Mouse (Mus musculus): ENCODE data around the gene Gpn1. TPM values are rescaled to one million over a fixed set of nuclear protein-coding genes. Genes with fewer than 3 reads are reported as not detected.
A peak's percentile ranks its signal among the peaks of the same experiment; 100 is the strongest.

Gpn1 gene
- polyA plus RNA-seq, 1 experiment from 2014 or later: 92.1 TPM

- H3K4me2 ChIP-seq (ENCODE audit: low read length): no peak within 1 kb of the TSS
- H3K27ac ChIP-seq (ENCODE audit: low read depth, low read length): no peak within 1 kb of the TSS
- H3K4me3 ChIP-seq (ENCODE audit: low read length): no peak within 1 kb of the TSS
- WGBS: 96% methylated on average over 3 of the region's 3 CpGs
- peaks cover 12% of the 10 kb centered on the region for H3K36me3 ChIP-seq (ENCODE audit: control insufficient read depth, insufficient read depth, low read length)
- no peak for ATAC-seq
- no peaks in the 10 kb centered on the region for H3K27me3 ChIP-seq (replicated peaks; ENCODE audit: control insufficient read depth, insufficient read depth, low read length)
- no peaks in the 10 kb centered on the region for H3K9me3 ChIP-seq (ENCODE audit: control insufficient read depth, low read length)
- no peaks in the 10 kb centered on the region for H3K4me1 ChIP-seq (ENCODE audit: control insufficient read depth, insufficient read depth, low read depth, low read length)
- no peak within 1 kb of the TSS for H3K9ac ChIP-seq (ENCODE audit: low read depth, low read length)
These were observed 9.1 kb upstream of the Gpn1 start, which contains the start of gene 4930548H24Rik for GRCm38 (mm10) chr5:31485440-31485839. TSS of gene 4930548H24Rik (plus strand) at chr5:31485740.

GRCm38 (mm10) chr5:31487889-31488288 lies 6.7 kb upstream of the Gpn1 start:
- Histone ChIP-seq H3K4me3 (ENCODE audit: low read length) (no peak overlapping the region), H3K4me1 (ENCODE audit: control insufficient read depth, insufficient read depth, low read depth, low read length) (no peaks in the 10 kb centered on the region), H3K27me3 (replicated peaks; ENCODE audit: control insufficient read depth, insufficient read depth, low read length) (no peaks in the 10 kb centered on the region), H3K4me2 (ENCODE audit: low read length) (no peak overlapping the region), H3K27ac (ENCODE audit: low read depth, low read length) (no peak overlapping the region), H3K36me3 (ENCODE audit: control insufficient read depth, insufficient read depth, low read length) (no peaks in the 10 kb centered on the region), H3K9me3 (ENCODE audit: control insufficient read depth, low read length) (no peaks in the 10 kb centered on the region), H3K9ac (ENCODE audit: low read depth, low read length) (no peak overlapping the region)
- ATAC-seq: no peak
- WGBS: 94% methylated on average over 3 of the region's 3 CpGs

- Histone ChIP-seq H3K4me2 (ENCODE audit: low read length) (no peak overlapping the region), H3K9ac (ENCODE audit: low read depth, low read length) (no peak overlapping the region), H3K27ac (ENCODE audit: low read depth, low read length) (no peak overlapping the region), H3K9me3 (ENCODE audit: control insufficient read depth, low read length) (no peaks in the 10 kb centered on the region), H3K4me1 (ENCODE audit: control insufficient read depth, insufficient read depth, low read depth, low read length) (no peaks in the 10 kb centered on the region), H3K27me3 (replicated peaks; ENCODE audit: control insufficient read depth, insufficient read depth, low read length) (no peaks in the 10 kb centered on the region), H3K4me3 (ENCODE audit: low read length) (no peak overlapping the region), H3K36me3 (ENCODE audit: control insufficient read depth, insufficient read depth, low read length) (no peaks in the 10 kb centered on the region)
- ATAC-seq: no peak
- WGBS: 75% methylated on average over 7 of the region's 7 CpGs
These were observed 5.3 kb upstream of the Gpn1 start for GRCm38 (mm10) chr5:31489116-31489769.

GRCm38 (mm10) chr5:31492031-31492430 lies 2.5 kb upstream of the Gpn1 start:
- WGBS: 65% methylated on average over 1 of the region's 1 CpGs
- Histone ChIP-seq H3K36me3 (ENCODE audit: control insufficient read depth, insufficient read depth, low read length) (peaks cover 5% of the 10 kb centered on the region; the same call in 1 of the 2 replicates), H3K4me2 (ENCODE audit: low read length) (no peak overlapping the region), H3K4me3 (ENCODE audit: low read length) (no peak overlapping the region), H3K9me3 (ENCODE audit: control insufficient read depth, low read length) (no peaks in the 10 kb centered on the region), H3K9ac (ENCODE audit: low read depth, low read length) (no peak overlapping the region), H3K27me3 (replicated peaks; ENCODE audit: control insufficient read depth, insufficient read depth, low read length) (no peaks in the 10 kb centered on the region), H3K4me1 (ENCODE audit: control insufficient read depth, insufficient read depth, low read depth, low read length) (peaks cover 9% of the 10 kb centered on the region), H3K27ac (ENCODE audit: low read depth, low read length) (no peak overlapping the region)
- no peak for ATAC-seq

GRCm38 (mm10) chr5:31504843-31505242 lies 10.3 kb downstream of the Gpn1 start:
- H3K36me3 ChIP-seq (ENCODE audit: control insufficient read depth, insufficient read depth, low read length): peaks cover 50% of the 10 kb centered on the region
- no peak overlapping the region for H3K4me2 ChIP-seq (ENCODE audit: low read length)
- no peak overlapping the region for H3K27ac ChIP-seq (ENCODE audit: low read depth, low read length)
- H3K27me3 ChIP-seq (replicated peaks; ENCODE audit: control insufficient read depth, insufficient read depth, low read length): no peaks in the 10 kb centered on the region
- H3K4me1 ChIP-seq (ENCODE audit: control insufficient read depth, insufficient read depth, low read depth, low read length): no peaks in the 10 kb centered on the region
- no peak overlapping the region for H3K9ac ChIP-seq (ENCODE audit: low read depth, low read length)
- no peak for ATAC-seq
- 92% methylated on average over 10 of the region's 10 CpGs for WGBS
- H3K4me3 ChIP-seq (ENCODE audit: low read length): no peak overlapping the region
- no peaks in the 10 kb centered on the region for H3K9me3 ChIP-seq (ENCODE audit: control insufficient read depth, low read length)

GRCm38 (mm10) chr5:31512481-31512880 lies 17.9 kb downstream of the Gpn1 start:
- Histone ChIP-seq H3K9ac (ENCODE audit: low read depth, low read length) (no peak overlapping the region), H3K27ac (ENCODE audit: low read depth, low read length) (no peak overlapping the region), H3K9me3 (ENCODE audit: control insufficient read depth, low read length) (no peaks in the 10 kb centered on the region), H3K4me1 (ENCODE audit: control insufficient read depth, insufficient read depth, low read depth, low read length) (no peaks in the 10 kb centered on the region), H3K4me3 (ENCODE audit: low read length) (no peak overlapping the region), H3K27me3 (replicated peaks; ENCODE audit: control insufficient read depth, insufficient read depth, low read length) (no peaks in the 10 kb centered on the region), H3K4me2 (ENCODE audit: low read length) (no peak overlapping the region), H3K36me3 (ENCODE audit: control insufficient read depth, insufficient read depth, low read length) (peaks cover 39% of the 10 kb centered on the region)
- no peak for ATAC-seq
- WGBS: 100% methylated on average over 1 of the region's 1 CpGs

- WGBS: 93% methylated on average over 6 of the region's 6 CpGs
- no peaks in the 10 kb centered on the region for H3K9me3 ChIP-seq (ENCODE audit: control insufficient read depth, low read length)
- H3K27ac ChIP-seq (ENCODE audit: low read depth, low read length): no peak overlapping the region
- no peak overlapping the region for H3K4me3 ChIP-seq (ENCODE audit: low read length)
- H3K36me3 ChIP-seq (ENCODE audit: control insufficient read depth, insufficient read depth, low read length): peaks cover 40% of the 10 kb centered on the region
- ATAC-seq: no peak
- H3K27me3 ChIP-seq (replicated peaks; ENCODE audit: control insufficient read depth, insufficient read depth, low read length): no peaks in the 10 kb centered on the region
- no peak overlapping the region for H3K4me2 ChIP-seq (ENCODE audit: low read length)
- peaks cover 4% of the 10 kb centered on the region for H3K4me1 ChIP-seq (ENCODE audit: control insufficient read depth, insufficient read depth, low read depth, low read length)
- no peak overlapping the region for H3K9ac ChIP-seq (ENCODE audit: low read depth, low read length)
These were observed 26.0 kb downstream of the Gpn1 start for GRCm38 (mm10) chr5:31520556-31520955.

- 1% methylated on average over 28 of the region's 28 CpGs for WGBS
- H3K9ac ChIP-seq (ENCODE audit: low read depth, low read length): peak within 1 kb of the TSS; percentile 86
- peaks cover 12% of the 10 kb centered on the region; the same call in 1 of the 2 replicates for H3K36me3 ChIP-seq (ENCODE audit: control insufficient read depth, insufficient read depth, low read length)
- no peaks in the 10 kb centered on the region for H3K27me3 ChIP-seq (replicated peaks; ENCODE audit: control insufficient read depth, insufficient read depth, low read length)
- peak within 1 kb of the TSS; percentile 90 for H3K27ac ChIP-seq (ENCODE audit: low read depth, low read length)
- peak; percentile 96 for ATAC-seq
- H3K4me2 ChIP-seq (ENCODE audit: low read length): peak within 1 kb of the TSS; percentile 88
- H3K4me3 ChIP-seq (ENCODE audit: low read length): peak within 1 kb of the TSS; percentile 88
- peaks cover 27% of the 10 kb centered on the region for H3K4me1 ChIP-seq (ENCODE audit: control insufficient read depth, insufficient read depth, low read depth, low read length)
- H3K9me3 ChIP-seq (ENCODE audit: control insufficient read depth, low read length): no peaks in the 10 kb centered on the region
These were observed 32.0 kb downstream of the Gpn1 start, which contains the start of gene Slc4a1ap for GRCm38 (mm10) chr5:31526354-31527116. TSS of gene Slc4a1ap (plus strand) at chr5:31526995.

GRCm38 (mm10) chr5:31527117-31527680 lies 32.7 kb downstream of the Gpn1 start:
- WGBS: 4% methylated on average over 37 of the region's 40 CpGs
- Histone ChIP-seq H3K4me1 (ENCODE audit: control insufficient read depth, insufficient read depth, low read depth, low read length) (peaks cover 27% of the 10 kb centered on the region), H3K4me2 (ENCODE audit: low read length) (peak overlapping the region; percentile 88), H3K27ac (ENCODE audit: low read depth, low read length) (peak overlapping the region; percentile 90), H3K9me3 (ENCODE audit: control insufficient read depth, low read length) (no peaks in the 10 kb centered on the region), H3K4me3 (ENCODE audit: low read length) (peak overlapping the region; percentile 88), H3K9ac (ENCODE audit: low read depth, low read length) (peak overlapping the region; percentile 86), H3K27me3 (replicated peaks; ENCODE audit: control insufficient read depth, insufficient read depth, low read length) (no peaks in the 10 kb centered on the region), H3K36me3 (ENCODE audit: control insufficient read depth, insufficient read depth, low read length) (peaks cover 18% of the 10 kb centered on the region)
- peak; percentile 53 for ATAC-seq
